Mouse (Mus musculus) neural tube, embryonic 15.5 days (tissue): ENCODE data around the gene Sar1b. TPM values are rescaled to one million over a fixed set of nuclear protein-coding genes. Genes with fewer than 3 reads are reported as not detected.
"Not testable (repeated sequence)": the region's sequence is repeated elsewhere in the genome, so short reads cannot be mapped to it uniquely, and the experiment has no call there.

ENCODE experiments used
- ATAC-seq: fragments of 200-750 bp; cut with Nextera tagmentation; 2 replicates; pipeline ENCODE4 v1.8.0; 2017; ENCODE audit warnings: mild to moderate bottlenecking, moderate TSS enrichment, moderate library complexity; ENCODE audit not compliant: low FRiP score
- H3K27ac ChIP-seq: fragments of 300-500 bp; sonication (generic); replicated peaks from 2 replicates; pipeline ENCODE4 v1.5.1; 2015; ENCODE audit warnings: mild to moderate bottlenecking, inconsistent platforms
- H3K27me3 ChIP-seq: fragments of 300-500 bp; sonication (generic); replicated peaks from 2 replicates; pipeline ENCODE4 v1.6.1; 2015; ENCODE audit warnings: inconsistent platforms
- H3K36me3 ChIP-seq: fragments of 300-500 bp; sonication (generic); 2 replicates; pipeline ENCODE4 v1.6.1; 2015; ENCODE audit warnings: inconsistent platforms
- H3K4me1 ChIP-seq: fragments of 300-500 bp; sonication (generic); 2 replicates; pipeline ENCODE4 v1.6.1; 2015; ENCODE audit warnings: inconsistent platforms
- H3K4me2 ChIP-seq: fragments of 300-500 bp; sonication (generic); 2 replicates; pipeline ENCODE4 v1.6.1; 2015; ENCODE audit warnings: inconsistent platforms, mild to moderate bottlenecking, moderate library complexity
- H3K4me3 ChIP-seq: fragments of 300-500 bp; sonication (generic); replicated peaks from 2 replicates; pipeline ENCODE4 v1.5.1; 2015; ENCODE audit warnings: mild to moderate bottlenecking, inconsistent platforms
- H3K9ac ChIP-seq: fragments of 300-500 bp; sonication (generic); replicated peaks from 2 replicates; pipeline ENCODE4 v1.6.1; 2015; ENCODE audit warnings: mild to moderate bottlenecking, inconsistent platforms
- H3K9me3 ChIP-seq: fragments of 300-500 bp; sonication (generic); replicated peaks from 2 replicates; pipeline ENCODE4 v1.6.1; 2016; ENCODE audit warnings: inconsistent platforms
- WGBS: fragments of 180-500 bp; shearing (Covaris S2); methylation state at CpG from one replicate; pipeline ENCODE4 v1.1.7; 2015; ENCODE audit warnings: mixed read lengths; 5-methylcytosine and 5-hydroxymethylcytosine counted together
- polyA plus RNA-seq: library from polyadenylated mRNA; unstranded; fragments of >200 nt; fragmentation: Nextera tagmentation; extraction: Ambion mirVana; gene quantifications from 2 replicates; pipeline ENCODE4 v1.2.1, GENCODE M21; 2015

Gene Sar1b
- polyA plus RNA-seq, 1 experiment from 2014 or later: 237 TPM

- Histone ChIP-seq H3K36me3 (no peaks in the 10 kb centered on the region), H3K4me3 (no peak overlapping the region), H3K4me1 (peaks cover 29% of the 10 kb centered on the region), H3K9me3 (no peaks in the 10 kb centered on the region), H3K27me3 (0 out of 2 replicates have a peak, but pooled peaks cover 9% of the 10 kb centered on the region), H3K9ac (no peak overlapping the region), H3K27ac (no peak overlapping the region), H3K4me2 (no peak overlapping the region)
- ATAC-seq: no peak
- 94% methylated on average over 5 of the region's 5 CpGs for WGBS
These were observed 5.9 kb upstream of the Sar1b start for GRCm38 (mm10) chr11:51757625-51758024.

GRCm38 (mm10) chr11:51758207-51758606 is 5.3 kb upstream of the Sar1b start:
- not testable (repeated sequence) for H3K36me3 ChIP-seq, ATAC-seq, H3K4me2 ChIP-seq, H3K4me3 ChIP-seq, H3K9me3 ChIP-seq, H3K27me3 ChIP-seq, H3K9ac ChIP-seq, H3K27ac ChIP-seq
- 88% methylated on average over 5 of the region's 5 CpGs for WGBS
- H3K4me1 ChIP-seq: peaks cover 31% of the 10 kb centered on the region

GRCm38 (mm10) chr11:51759251-51759650 is 4.2 kb upstream of the Sar1b start:
- no peak overlapping the region for H3K27ac ChIP-seq
- H3K9me3 ChIP-seq: no peaks in the 10 kb centered on the region
- H3K4me3 ChIP-seq: no peak overlapping the region
- no peaks in the 10 kb centered on the region for H3K36me3 ChIP-seq
- WGBS: 91% methylated on average over 2 of the region's 2 CpGs
- ATAC-seq: no peak
- H3K4me2 ChIP-seq: no peak overlapping the region
- 0 out of 2 replicates have a peak, but pooled peaks cover 9% of the 10 kb centered on the region for H3K27me3 ChIP-seq
- H3K4me1 ChIP-seq: peaks cover 25% of the 10 kb centered on the region
- no peak overlapping the region for H3K9ac ChIP-seq

GRCm38 (mm10) chr11:51759941-51760657 is 3.4 kb upstream of the Sar1b start:
- Histone ChIP-seq H3K36me3 (no peaks in the 10 kb centered on the region), H3K4me3 (no peak overlapping the region), H3K27me3 (0 out of 2 replicates have a peak, but pooled peaks cover 9% of the 10 kb centered on the region), H3K27ac (no peak overlapping the region), H3K9me3 (no peaks in the 10 kb centered on the region), H3K4me2 (no peak overlapping the region), H3K4me1 (peaks cover 25% of the 10 kb centered on the region), H3K9ac (no peak overlapping the region)
- 77% methylated on average over 6 of the region's 6 CpGs for WGBS
- ATAC-seq: no peak

- 0 out of 2 replicates have a peak, but pooled peaks cover 9% of the 10 kb centered on the region for H3K27me3 ChIP-seq
- H3K9ac ChIP-seq: no peak overlapping the region
- no peak for ATAC-seq
- H3K4me2 ChIP-seq: no peak overlapping the region
- WGBS: 80% methylated on average over 5 of the region's 5 CpGs
- no peak overlapping the region for H3K4me3 ChIP-seq
- H3K4me1 ChIP-seq: peaks cover 26% of the 10 kb centered on the region
- H3K27ac ChIP-seq: no peak overlapping the region
- no peaks in the 10 kb centered on the region for H3K36me3 ChIP-seq
- no peaks in the 10 kb centered on the region for H3K9me3 ChIP-seq
These were observed 2.2 kb upstream of the Sar1b start for GRCm38 (mm10) chr11:51761241-51761640.

GRCm38 (mm10) chr11:51763955-51764354 is 468 bp downstream of the Sar1b start:
- H3K27me3 ChIP-seq: 0 out of 2 replicates have a peak, but pooled peaks cover 9% of the 10 kb centered on the region
- H3K4me1 ChIP-seq: peaks cover 20% of the 10 kb centered on the region
- 0 out of 2 replicates have a peak overlapping the region, but pooled peaks have one; percentile 1 for H3K27ac ChIP-seq
- no peaks in the 10 kb centered on the region for H3K9me3 ChIP-seq
- peak; percentile 38; the same call in 1 of the 2 replicates for ATAC-seq
- H3K36me3 ChIP-seq: no peaks in the 10 kb centered on the region
- peak overlapping the region; percentile 60 for H3K4me3 ChIP-seq
- peak overlapping the region; percentile 63 for H3K9ac ChIP-seq
- peak overlapping the region; percentile 91 for H3K4me2 ChIP-seq
- WGBS: 6% methylated on average over 13 of the region's 13 CpGs

GRCm38 (mm10) chr11:51764816-51765215 is 1.3 kb downstream of the Sar1b start:
- no peaks in the 10 kb centered on the region for H3K36me3 ChIP-seq
- peak overlapping the region; percentile 60; the same call in 1 of the 2 replicates for H3K4me3 ChIP-seq
- H3K9ac ChIP-seq: no peak overlapping the region
- 91% methylated on average over 4 of the region's 4 CpGs for WGBS
- H3K9me3 ChIP-seq: no peaks in the 10 kb centered on the region
- H3K4me2 ChIP-seq: peak overlapping the region; percentile 91
- H3K27me3 ChIP-seq: 0 out of 2 replicates have a peak, but pooled peaks cover 6% of the 10 kb centered on the region
- no peak overlapping the region for H3K27ac ChIP-seq
- H3K4me1 ChIP-seq: peaks cover 20% of the 10 kb centered on the region
- ATAC-seq: no peak

GRCm38 (mm10) chr11:51767579-51768220 is 4.2 kb downstream of the Sar1b start:
- H3K27me3 ChIP-seq: no peaks in the 10 kb centered on the region
- H3K4me1 ChIP-seq: peaks cover 20% of the 10 kb centered on the region
- H3K9me3 ChIP-seq: no peaks in the 10 kb centered on the region
- WGBS: 83% methylated on average over 8 of the region's 8 CpGs
- no peak for ATAC-seq
- no peak overlapping the region for H3K27ac ChIP-seq
- H3K36me3 ChIP-seq: no peaks in the 10 kb centered on the region
- no peak overlapping the region for H3K4me2 ChIP-seq
- H3K4me3 ChIP-seq: no peak overlapping the region
- no peak overlapping the region for H3K9ac ChIP-seq

- Histone ChIP-seq H3K36me3 (no peaks in the 10 kb centered on the region), H3K9me3 (no peaks in the 10 kb centered on the region), H3K27me3 (no peaks in the 10 kb centered on the region), H3K4me3 (no peak overlapping the region), H3K27ac (no peak overlapping the region), H3K4me2 (no peak overlapping the region), H3K9ac (no peak overlapping the region), H3K4me1 (peaks cover 16% of the 10 kb centered on the region)
- whole genome bisulfite sequencing: 86% methylated on average over 5 of the region's 5 CpGs
- no peak for ATAC-seq
These were observed 4.8 kb downstream of the Sar1b start for GRCm38 (mm10) chr11:51768296-51768695.

GRCm38 (mm10) chr11:51775507-51775906 is 12.0 kb downstream of the Sar1b start:
- ATAC-seq: no peak
- no peaks in the 10 kb centered on the region for H3K9me3 ChIP-seq
- H3K27ac ChIP-seq: no peak overlapping the region
- no peaks in the 10 kb centered on the region for H3K4me1 ChIP-seq
- H3K4me3 ChIP-seq: no peak overlapping the region
- H3K4me2 ChIP-seq: no peak overlapping the region
- WGBS: 94% methylated on average over 3 of the region's 3 CpGs
- H3K36me3 ChIP-seq: peaks cover 11% of the 10 kb centered on the region
- H3K27me3 ChIP-seq: no peaks in the 10 kb centered on the region
- no peak overlapping the region for H3K9ac ChIP-seq

- no peak overlapping the region for H3K27ac ChIP-seq
- H3K4me2 ChIP-seq: no peak overlapping the region
- H3K27me3 ChIP-seq: no peaks in the 10 kb centered on the region
- H3K9me3 ChIP-seq: no peaks in the 10 kb centered on the region
- peaks cover 28% of the 10 kb centered on the region for H3K36me3 ChIP-seq
- WGBS: 93% methylated on average over 5 of the region's 5 CpGs
- no peak overlapping the region for H3K9ac ChIP-seq
- H3K4me1 ChIP-seq: no peaks in the 10 kb centered on the region
- H3K4me3 ChIP-seq: no peak overlapping the region
- no peak for ATAC-seq
These were observed 14.0 kb downstream of the Sar1b start for GRCm38 (mm10) chr11:51777478-51777877.

GRCm38 (mm10) chr11:51780773-51781267 is 17.3 kb downstream of the Sar1b start:
- 92% methylated on average over 9 of the region's 9 CpGs for WGBS

More at GRCm38 (mm10) chr11:51780773-51781267, 17.3 kb downstream of the Sar1b start:
- Histone ChIP-seq H3K27me3 (no peaks in the 10 kb centered on the region), H3K9ac (no peak overlapping the region), H3K4me2 (no peak overlapping the region), H3K27ac (no peak overlapping the region), H3K4me1 (no peaks in the 10 kb centered on the region), H3K36me3 (peaks cover 46% of the 10 kb centered on the region), H3K4me3 (no peak overlapping the region), H3K9me3 (no peaks in the 10 kb centered on the region)
- no peak for ATAC-seq
